Mouse (Mus musculus): ENCODE measurements around the gene Ppp4c.
"Not testable (repeated sequence)": the region's sequence is repeated elsewhere in the genome, so short reads cannot be mapped to it uniquely, and the experiment has no call there.

The Ppp4c gene

DNA sequence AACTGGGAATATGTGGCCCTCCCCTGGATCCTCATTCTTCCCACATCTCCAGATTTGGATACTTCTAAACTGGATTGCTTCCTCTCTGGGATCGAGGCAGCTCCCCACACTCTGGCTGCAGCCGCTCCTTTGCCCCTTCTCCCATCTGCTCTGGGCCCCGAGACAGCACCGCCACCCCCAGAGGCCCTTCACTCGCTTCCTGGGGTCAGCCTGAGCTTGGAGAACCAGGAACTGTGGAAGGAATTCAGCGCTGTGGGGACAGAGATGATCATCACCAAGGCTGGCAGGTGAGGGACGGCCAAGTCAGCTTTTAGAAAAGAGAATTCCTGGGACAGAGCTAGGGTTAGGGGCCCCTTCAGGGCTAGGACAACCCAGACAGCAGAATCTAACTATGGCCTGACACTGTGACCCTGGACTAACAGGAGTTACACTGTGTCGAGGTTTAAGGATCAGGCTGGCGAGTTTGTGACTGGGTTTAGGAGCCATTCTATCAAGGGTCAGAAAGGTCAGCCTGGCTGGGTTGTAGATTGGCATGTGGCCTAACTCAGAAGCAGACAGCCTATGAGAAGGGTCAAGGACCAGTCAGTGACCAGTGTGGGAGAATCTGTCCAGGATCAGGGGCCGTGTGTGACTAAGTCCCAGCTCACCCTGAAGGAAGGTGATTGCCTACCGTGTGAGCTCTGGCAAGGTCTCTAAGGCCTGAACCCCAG, 10.5 kb downstream of the Ppp4c start:
- DNase-seq (ENCODE audit: low spot score in 2 of 2): no peak

DNA sequence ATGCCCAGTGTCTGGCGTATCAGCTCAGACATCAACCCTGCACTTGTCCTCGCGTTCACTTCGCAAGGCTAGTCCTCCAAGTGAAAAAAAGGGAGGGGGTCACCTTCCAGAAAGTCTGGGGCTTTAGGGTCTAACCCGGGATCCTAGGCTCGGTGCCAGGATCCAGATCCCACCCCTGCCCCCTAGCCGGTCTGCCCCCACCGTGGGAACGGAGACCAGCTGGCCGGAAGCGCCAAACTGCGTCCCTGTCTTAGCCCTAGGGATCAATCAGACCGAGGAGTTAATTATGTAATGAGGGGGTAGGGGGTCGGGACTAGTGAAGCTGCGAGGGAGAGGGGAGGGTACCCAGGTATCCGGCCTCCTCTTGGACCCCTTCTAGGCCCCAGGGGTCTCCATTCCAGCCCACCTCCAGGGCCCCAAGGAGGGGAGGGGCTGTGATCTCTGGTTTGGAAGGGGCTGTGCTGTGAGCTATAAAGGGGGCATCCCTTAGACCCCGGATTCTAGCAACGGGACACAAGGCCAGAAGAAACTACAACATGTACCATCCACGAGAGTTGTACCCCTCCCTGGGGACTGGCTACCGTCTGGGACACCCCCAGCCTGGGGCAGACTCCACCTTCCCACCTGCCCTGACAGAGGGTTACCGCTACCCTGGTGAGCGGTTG, 11.2 kb downstream of the Ppp4c start, which contains the start of gene Tbx6:
Tbx6 (plus strand) TSS at position 513 of the 665 bp plus-strand sequence.
- no peak for DNase-seq (ENCODE audit: low spot score in 2 of 2)

DNA sequence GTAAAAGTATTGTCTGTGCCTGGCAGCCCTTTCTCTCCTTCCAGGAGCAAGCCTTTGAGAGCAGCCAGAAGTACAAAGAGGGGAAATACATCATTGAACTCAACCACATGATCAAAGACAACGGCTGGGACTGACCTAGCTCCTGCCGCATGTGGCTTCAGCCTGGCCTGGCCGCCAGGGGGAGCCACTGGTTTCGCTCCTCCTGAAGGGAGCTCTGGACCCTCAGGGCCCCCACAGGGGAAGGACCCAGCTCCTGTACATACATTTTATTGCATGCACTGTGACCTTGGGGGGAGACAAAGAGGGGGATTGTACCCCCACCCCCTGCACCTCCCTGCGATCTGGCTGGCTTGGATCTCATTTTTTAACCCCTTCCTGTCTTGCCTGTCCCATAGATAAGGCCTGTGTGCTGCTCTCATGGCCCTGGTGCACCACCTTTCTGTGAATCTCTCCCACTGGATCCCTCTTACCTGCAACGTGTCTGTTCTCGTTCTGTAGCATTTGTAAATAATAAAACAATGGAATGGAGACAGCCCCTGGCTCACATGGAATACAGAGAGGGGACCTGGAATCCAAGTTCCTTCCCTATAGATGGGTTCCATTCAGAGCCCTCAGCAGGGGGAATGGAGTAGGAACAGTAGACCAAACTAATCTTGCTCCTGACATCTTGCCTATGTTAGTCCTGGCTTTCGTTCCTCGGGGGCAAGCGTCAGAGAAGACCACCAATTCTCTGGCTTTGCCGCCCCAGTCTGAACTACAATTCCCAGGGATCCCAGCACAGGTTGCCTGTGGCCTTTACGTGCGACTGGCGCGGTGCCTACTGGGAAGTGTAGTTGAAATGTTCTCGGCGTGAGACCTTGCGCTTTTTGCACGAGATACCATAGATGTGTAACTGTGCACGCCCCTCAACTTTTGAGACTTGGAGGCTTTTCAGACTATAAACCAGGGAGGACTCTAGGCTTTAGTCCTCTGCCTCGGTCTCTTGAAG, 12.0 kb downstream of the Ppp4c start:
- DNase-seq (ENCODE audit: low spot score in 2 of 2): peak; percentile 78 to 79

DNA sequence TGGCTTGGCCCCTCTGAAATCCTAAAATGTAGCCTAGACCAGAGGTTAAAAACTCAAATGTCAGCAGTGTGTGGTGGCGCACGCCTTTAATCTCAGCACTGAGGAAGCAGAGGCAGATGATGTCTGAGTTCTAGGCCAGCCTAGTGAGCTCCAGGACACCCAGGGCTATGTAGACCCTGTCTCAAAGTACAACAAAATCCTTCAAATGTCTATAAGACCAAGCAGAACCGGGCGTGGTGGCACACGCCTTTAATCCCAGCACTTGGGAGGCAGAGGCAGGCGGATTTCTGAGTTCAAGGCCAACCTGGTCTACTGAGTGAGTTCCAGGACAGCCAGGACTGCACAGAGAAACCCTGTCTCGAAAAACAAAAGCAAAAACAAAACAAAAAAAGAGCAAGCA, 13.2 kb downstream of the Ppp4c start:
- DNase-seq (ENCODE audit: low spot score in 2 of 2): not testable (repeated sequence)

DNA sequence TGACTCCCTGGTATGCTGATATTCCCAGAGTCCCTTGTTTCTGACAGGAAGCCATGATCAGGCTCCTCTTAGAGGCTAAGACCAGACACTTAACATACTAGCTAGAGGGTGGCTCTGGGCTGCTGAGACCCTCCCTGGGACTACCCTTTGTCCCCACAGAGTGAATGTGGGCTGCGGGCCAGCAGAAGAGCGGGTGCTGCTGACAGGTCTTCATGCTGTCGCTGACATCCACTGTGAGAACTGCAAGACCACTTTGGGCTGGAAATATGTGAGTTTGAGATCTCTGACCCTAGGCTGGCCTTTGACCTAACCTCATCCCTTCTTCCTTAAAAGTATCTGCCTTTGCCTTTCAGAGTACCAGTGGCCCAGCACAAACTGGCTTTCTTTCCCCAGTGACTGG, 14.1 kb downstream of the Ppp4c start:
- DNase-seq (ENCODE audit: low spot score in 2 of 2): no peak

DNA sequence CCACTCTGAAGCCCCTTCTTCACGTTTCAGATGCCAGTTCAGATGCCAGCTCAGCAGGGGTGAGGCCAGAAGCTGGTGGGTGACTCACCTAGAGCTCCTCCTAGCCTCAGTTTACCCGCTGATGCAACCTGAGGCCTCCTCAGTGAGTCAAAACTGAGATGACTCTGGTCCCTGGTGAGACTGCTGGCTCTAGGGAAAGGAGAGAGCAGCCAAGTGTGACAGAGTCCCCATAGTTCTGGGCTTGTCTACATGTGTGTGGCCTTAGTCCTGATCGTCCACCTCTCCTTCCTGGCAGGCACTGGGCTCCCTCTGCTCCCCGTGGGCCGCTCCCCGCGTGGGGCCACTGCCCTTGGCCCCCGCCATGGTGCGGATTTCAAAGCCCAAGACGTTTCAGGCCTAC, 14.8 kb downstream of the Ppp4c start:
- DNase-seq (ENCODE audit: low spot score in 2 of 2): no peak

DNA sequence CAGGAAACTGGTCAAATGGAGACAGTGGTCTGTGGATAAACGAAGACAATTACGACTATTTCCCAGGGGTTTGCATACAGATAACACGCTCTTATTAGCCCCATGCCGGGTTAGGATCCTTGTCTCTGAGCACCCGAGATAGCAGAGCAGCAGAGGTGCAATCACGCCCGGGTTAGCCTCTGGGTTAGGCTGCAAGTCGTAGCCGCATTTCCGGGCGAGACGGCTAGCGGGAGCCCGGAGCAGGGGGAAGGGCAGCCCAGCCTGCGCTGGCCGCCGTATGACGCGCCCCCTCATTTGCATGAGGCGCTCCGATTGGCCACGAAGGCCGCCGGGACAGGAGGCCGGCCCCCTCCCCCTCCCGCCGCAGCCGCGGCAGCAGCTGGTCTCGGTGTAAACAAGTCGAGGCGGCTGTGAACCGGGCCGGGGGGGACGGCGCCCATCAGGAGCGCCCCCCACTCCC, 15.7 kb downstream of the Ppp4c start, which contains the start of gene Ypel3:
Ypel3 (plus strand) TSS at position 358 of the 460 bp plus-strand sequence.
- peak; percentile 96 for DNase-seq (ENCODE audit: low spot score in 2 of 2)

DNA sequence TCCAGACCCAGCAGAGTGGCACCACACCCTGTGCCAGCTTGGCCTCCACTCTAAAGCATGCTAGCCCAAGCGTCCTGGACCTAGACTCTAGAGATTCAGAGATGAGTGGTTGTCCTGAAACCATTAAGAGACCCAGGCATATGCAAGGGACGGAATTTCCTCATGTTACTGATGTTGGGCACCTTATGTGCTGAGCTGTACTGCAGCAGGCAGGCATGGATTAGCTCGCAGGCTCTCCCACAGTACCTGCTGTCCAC, 16.4 kb downstream of the Ppp4c start:
- no peak for DNase-seq (ENCODE audit: low spot score in 2 of 2)

DNA sequence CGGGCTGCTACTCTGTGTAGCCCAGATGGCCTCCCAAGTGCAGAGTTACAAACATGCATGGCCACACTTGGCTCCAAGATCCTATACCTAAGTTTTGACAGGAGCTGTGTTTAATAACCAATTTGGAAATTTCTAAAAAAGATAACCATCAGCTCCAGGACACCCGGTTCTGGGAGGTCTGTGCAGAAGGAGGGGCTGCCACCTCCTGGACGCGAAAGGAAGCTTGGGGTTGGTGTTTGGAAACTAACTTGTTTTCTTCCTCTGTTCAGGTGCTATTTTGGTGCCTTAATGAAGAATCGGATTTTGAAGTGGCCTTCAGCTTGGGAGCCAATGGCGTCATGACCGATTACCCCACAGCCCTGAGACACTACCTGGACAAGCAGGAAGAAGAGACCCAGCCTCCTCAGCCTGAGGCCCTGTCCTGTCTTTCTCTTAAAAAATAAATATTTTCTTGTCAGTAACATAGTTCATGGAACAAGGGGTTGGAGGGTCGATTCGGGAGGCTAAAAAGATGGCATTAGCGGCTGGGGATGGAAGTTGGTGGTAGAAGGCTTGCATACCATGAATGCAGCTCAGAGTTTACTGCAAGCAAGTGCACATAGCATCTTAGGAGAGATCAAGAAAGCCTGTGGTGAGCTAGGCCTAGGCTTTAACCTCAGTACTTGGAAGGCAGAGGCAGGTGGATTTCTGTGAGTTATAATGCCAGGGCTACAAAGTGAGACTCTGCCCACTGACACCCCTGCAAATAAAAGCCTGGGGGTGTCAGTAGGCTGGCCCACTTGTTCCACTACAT, 16.9 kb downstream of the Ppp4c start:
- no peak for DNase-seq (ENCODE audit: low spot score in 2 of 2)

DNA sequence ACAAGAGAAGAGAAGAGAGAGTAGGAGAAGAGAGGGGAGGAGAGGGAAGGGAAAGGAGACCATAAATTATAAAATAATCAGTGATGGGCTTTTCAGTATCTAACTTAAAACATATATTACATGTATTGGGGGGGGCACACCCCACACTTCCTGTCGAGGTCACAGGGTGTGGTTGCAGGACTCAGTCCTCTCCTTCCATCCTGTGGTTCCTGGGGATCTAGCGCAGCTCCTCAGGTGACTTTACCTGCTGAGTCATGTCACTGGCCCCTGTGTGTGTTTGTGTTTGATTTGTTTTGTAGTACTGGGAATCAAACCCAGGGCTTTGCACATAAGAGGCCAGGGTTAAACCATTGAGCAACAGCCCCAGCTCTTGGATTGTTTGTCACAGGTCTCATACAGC, 17.8 kb downstream of the Ppp4c start:
- DNase-seq (ENCODE audit: low spot score in 2 of 2): no peak

DNA sequence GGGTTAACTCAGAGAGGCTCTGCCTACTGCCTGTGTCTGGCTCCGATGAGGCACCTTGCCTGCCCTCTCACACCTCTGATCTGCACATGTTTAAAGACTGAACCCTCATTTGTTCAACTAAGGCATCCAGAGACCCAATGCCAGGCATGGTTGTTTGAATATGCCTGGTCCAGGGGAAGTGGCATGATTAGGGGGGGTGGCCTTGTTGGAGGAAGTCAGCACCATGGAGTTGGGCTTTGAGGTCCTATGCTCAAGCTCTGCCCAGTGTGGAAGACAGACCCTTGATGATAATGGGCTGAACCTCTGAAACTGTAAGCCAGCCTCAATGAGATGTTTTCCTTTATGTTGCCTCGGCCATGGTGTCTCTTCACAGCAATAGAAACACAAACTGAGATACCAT, 18.9 kb downstream of the Ppp4c start:
- no peak for DNase-seq (ENCODE audit: low spot score in 2 of 2)

DNA sequence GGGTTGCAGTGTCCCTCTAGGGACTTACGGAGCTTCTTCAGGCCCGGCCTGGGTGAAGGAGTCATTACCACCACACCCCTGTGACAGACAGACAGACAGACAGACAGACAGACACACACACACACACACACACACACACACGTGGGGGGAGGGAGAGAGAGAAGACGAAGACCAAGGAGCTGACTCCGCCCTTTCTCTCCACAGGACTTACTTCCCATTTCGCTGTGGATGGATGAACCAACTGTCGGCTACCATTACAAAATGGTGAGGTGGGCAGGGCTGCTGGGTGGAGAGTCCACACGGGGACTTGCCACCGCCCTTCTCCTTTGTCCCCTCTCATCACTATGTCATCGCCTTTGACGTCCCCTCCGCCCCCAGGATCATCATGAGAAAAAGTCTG, 21.5 kb downstream of the Ppp4c start:
- no peak for DNase-seq (ENCODE audit: low spot score in 2 of 2)

DNA sequence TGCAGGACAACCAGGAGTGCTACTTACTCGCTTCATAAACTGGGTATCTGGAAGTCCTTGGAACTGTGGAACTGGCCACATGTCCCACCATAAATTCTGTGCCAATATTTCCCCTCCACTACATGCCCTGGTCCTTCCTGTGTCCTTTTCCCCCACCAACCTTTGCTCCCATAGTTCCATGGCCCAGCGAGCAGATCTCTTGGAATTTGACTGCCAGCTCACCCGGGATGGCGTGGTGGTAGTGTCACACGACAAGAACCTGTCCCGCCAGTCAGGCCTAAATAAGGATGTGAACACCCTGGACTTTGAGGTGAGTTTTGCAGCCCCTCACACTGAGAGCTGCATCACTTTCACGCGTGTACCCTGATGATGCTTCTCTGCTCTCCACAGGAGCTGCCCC, 25.3 kb downstream of the Ppp4c start:
- no peak for DNase-seq (ENCODE audit: low spot score in 2 of 2)

DNA sequence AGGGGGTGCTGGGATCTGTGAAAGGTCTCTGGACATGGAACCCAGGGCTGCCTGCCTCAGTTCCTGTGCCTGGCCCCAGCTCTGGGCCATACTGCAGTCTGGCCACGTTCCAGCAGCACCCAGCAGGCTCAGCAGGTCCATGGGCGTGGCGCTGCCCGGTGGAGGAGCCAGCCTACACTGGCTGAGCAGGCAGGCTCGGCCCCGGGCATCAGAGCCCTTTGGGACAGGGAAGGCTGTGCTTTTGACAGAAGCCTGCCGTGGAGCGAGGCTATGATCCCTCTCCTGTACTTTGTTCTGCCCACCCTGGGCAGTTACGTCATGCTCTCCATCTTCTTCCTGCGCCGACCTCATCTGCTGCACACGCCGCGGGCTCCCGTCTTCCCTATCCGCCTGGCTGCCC, 26.1 kb downstream of the Ppp4c start, which contains the start of gene Gdpd3:
Gdpd3 (plus strand) TSS at position 134 of the 400 bp plus-strand sequence.
- no peak for DNase-seq (ENCODE audit: low spot score in 2 of 2)

DNA sequence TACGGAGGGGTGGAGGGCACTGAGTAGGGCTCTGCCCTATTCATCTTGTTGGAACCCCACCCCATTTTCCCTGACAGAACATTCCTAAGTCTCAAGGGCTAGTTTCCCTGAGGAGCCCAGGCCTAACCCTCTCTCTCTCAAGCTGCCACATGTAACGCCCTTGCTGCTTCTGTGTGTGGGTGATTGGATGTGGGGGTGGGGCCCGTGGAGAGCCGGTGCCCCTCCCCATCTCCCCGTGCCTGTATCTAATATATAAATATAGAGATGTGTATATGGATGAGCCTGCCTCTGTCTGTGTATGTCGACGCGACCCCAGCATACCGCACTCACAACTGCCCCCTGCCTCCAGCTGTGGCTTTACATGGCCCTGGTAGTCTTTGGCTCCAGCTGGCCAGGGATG, 26.8 kb downstream of the Ppp4c start:
- no peak for DNase-seq (ENCODE audit: low spot score in 2 of 2)

DNA sequence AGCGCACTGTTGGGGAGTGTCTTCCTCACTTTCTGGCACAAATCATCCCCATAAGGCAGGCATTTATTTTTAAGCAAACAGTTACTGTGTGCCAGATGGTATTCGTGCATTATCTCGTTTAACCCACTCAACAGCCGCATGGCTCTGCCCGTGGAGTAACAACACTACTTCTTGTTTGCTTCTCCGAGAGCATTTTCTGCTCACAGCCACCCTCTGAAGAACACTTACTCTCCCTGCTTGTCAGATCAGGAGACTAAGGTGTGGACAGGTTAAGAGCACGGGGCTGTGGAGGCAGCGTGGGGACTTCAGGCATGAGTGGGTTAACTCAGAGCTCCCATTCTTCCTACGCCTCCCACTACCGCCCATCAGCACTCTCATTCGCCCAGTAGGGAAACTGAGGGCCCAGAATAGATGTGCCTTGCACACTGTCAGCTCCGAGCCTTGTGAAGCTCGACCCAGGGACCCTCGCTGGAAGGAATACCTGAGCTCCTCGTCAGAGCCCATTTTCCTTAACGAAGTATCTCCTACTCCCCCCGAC, 29.8 kb downstream of the Ppp4c start:
- DNase-seq (ENCODE audit: low spot score in 2 of 2): peak; percentile 61 to 79

DNA sequence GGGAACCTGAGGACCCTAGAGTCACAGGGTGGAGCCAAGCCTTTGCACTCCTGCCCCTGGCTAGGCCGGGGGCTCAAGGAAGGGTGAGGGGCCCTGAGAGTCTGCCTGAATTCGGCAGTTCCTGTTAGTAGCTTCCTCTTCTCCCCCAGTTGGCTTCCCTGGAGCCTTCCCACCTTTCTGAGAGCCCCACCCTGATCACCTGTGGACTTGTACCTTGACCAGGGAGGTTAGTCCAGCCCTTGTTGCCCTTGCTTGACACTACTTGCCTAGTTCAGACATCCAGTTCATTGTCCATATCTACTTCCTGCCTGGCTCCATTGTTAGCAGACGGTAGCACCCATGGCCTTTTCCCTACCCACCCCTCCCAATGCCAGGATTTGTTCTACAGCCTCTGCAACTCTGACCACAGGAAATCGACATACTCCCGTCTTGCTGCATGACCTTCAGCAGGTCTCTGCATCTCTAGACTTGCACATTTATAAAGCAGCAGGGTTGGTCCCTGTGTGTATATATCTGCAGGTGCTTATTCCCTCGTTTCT, 30.7 kb downstream of the Ppp4c start:
- no peak for DNase-seq (ENCODE audit: low spot score in 2 of 2)

DNA sequence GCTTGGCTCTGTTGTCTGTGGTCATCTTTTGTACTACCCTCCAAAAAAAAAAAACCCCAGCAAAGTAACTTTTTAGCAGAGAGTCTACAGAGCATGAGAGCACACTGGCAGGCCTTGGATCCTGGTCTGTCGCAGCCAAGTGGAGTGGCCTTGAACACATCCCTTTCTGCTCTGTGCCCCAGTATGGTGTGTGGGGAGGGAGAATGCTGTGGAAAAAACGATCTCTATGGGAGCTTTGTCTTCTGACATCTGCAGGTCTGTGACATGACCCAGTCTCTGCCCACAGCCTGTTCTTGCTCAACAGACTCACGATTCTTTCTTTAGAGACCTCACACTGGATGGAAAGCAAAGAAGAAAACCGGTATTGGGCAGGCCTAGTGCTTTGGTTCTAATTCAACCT, 31.3 kb downstream of the Ppp4c start:
- DNase-seq (ENCODE audit: low spot score in 2 of 2): no peak

DNA sequence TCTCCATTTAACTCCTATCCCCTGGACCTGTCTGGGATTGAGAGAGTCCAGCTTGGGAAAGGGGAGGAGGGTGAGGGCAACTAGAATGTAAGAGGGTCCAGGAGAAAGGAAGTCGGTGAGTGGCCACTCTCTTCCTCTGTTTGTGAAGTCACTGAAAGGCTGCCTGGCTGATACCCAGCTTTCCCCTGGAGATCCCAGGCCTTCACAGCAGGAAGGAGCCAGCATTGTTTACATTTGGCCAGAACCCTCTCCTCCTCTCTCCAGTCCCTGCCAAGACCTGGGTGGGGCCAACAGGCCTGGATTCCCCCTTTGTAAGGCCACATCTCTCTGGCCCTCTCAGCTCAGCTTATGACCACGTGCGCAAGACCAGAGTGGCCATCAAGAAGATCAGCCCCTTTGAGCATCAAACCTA, 31.9 kb downstream of the Ppp4c start:
- DNase-seq (ENCODE audit: low spot score in 2 of 2): no peak

DNA sequence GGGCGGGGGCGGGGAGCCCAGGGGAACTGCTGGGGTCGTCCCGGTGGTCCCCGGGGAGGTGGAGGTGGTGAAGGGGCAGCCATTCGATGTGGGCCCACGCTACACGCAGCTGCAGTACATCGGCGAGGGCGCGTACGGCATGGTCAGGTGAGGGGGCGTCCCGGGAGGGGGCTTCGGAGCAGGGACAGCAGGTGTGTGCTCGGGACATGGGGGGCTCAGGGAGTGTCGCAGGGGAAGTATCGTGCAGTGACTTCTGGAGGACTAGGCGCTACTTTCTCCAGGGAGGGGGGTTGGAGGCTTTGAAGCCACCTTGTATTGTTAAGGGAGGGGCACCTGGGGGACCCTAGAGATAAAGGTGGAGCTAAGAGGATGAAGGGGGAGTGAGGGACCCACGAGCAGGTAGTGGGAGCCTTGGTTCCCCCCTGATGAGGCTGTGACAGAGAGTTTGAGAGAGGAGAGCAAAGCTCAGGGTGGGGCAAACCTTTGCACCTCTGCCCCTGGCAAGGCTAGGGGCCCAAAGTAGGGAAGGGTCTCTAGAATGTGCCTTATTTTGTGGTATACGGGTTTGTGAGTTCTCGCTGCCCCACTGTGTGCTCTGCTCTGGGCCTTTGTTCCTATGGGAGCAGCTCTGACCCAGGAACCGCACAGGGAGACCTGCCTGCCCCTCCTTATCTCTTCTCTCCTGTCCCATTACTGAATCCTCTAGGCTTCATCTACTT, 32.5 kb downstream of the Ppp4c start:
- no peak for DNase-seq (ENCODE audit: low spot score in 2 of 2)
